Mouse (Mus musculus): ENCODE measurements around the gene Olfr1385. TPM values are rescaled to one million over a fixed set of nuclear protein-coding genes. Genes with fewer than 3 reads are reported as not detected.
"Not testable (repeated sequence)": the region's sequence is repeated elsewhere in the genome, so short reads cannot be mapped to it uniquely, and the experiment has no call there.

Gene Olfr1385
- polyA plus RNA-seq, 1 experiment, result not detected

DNA sequence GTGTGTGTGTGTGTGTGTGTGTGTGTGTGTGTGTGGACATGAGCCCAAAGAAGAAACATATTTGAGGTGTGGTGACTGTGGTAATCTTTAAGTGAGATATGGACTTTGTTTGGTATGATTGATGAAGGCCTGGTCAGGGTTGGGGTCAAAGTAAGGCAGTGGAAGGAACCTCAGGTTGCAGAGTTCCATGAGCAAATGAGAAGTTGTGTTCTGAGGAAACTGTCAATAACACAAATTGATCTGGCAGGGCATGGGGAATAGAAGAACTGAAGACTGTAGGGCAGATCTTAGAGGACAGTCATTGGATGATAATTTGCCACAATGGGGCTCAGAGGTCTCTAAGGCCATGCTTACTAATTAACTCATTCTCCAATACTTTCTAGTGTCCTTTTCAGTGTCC lies 30.5 kb downstream of the Olfr1385 start, which contains the start of gene Olfr1383:
Olfr1383 (plus strand) TSS at position 301 of the 400 bp plus-strand sequence.
- no peak within 1 kb of the TSS for H3ac ChIP-seq (ENCODE audit: control insufficient read depth, insufficient read length)
- no peaks in the 10 kb centered on the region for H3K36me3 ChIP-seq (ENCODE audit: control insufficient read depth, insufficient read depth)
- no peak within 1 kb of the TSS for H3K4me2 ChIP-seq (ENCODE audit: low read depth)
- TF ChIP-seq CEBPB (IDR thresholded peaks at IDR 0.05; ENCODE audit: insufficient read depth, poor library complexity, severe bottlenecking) (no peak), POLR2AphosphoS2 (IDR thresholded peaks at IDR 0.05; ENCODE audit: insufficient read length, low read depth) (no peak), POLR2A (IDR thresholded peaks at IDR 0.05; ENCODE audit: insufficient read length, low read depth) (no peak), USF1 (IDR thresholded peaks at IDR 0.05; ENCODE audit: low read depth) (no peak), TCF3 (IDR thresholded peaks at IDR 0.05; ENCODE audit: insufficient read length, low read depth) (no peak), MYOG (IDR thresholded peaks at IDR 0.05; ENCODE audit: control insufficient read depth in 1 of 3, insufficient read depth in 1 of 3, insufficient read length in 2 of 3, low read depth in 2 of 3) (no peak), TCF12 (IDR thresholded peaks at IDR 0.05; ENCODE audit: insufficient read depth, poor library complexity, severe bottlenecking) (no peak), MYOD1 (IDR thresholded peaks at IDR 0.05; ENCODE audit: control insufficient read depth in 1 of 3, insufficient read length in 2 of 3, low read depth in 2 of 3) (no peak), SRF (IDR thresholded peaks at IDR 0.05; ENCODE audit: control insufficient read depth, insufficient read length, low read depth) (no peak), MAX (IDR thresholded peaks at IDR 0.05; ENCODE audit: low read depth) (no peak), E2F4 (IDR thresholded peaks at IDR 0.05; ENCODE audit: insufficient read depth) (no peak)
- H3K27me3 ChIP-seq (ENCODE audit: control insufficient read depth, insufficient read depth, insufficient read length), result no peaks in the 10 kb centered on the region
- no peaks in the 10 kb centered on the region for H3K79me2 ChIP-seq (ENCODE audit: control insufficient read depth, insufficient read depth)
- no peak within 1 kb of the TSS for H3K4me3 ChIP-seq

DNA sequence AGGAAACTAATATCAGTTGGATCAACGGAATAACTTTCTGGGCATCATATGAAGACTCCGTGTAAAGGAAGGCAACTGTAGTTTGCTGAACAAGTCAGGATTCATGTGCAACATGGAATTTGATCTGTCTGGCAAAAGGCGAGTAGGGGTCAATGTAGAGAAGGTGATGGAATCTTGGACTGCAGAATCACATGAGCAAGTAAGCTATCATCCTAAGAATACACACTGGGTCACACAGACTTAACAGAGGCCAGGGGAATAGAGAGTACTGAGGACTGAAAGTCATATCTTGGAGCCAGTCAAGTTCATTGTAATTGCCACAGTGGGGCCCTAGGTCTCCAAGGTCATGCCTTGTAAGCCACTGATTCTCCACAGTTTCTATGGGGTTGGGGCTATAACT lies 39.1 kb downstream of the Olfr1385 start, which contains the start of gene Olfr1382:
Olfr1382 (plus strand) TSS at position 301 of the 400 bp plus-strand sequence.
- H3K4me3 ChIP-seq, result no peak within 1 kb of the TSS
- H3ac ChIP-seq (ENCODE audit: control insufficient read depth, insufficient read length), result no peak within 1 kb of the TSS
- TF ChIP-seq MAX (IDR thresholded peaks at IDR 0.05; ENCODE audit: low read depth) (no peak), USF1 (IDR thresholded peaks at IDR 0.05; ENCODE audit: low read depth) (no peak), TCF12 (IDR thresholded peaks at IDR 0.05; ENCODE audit: insufficient read depth, poor library complexity, severe bottlenecking) (no peak), CEBPB (IDR thresholded peaks at IDR 0.05; ENCODE audit: insufficient read depth, poor library complexity, severe bottlenecking) (no peak), SRF (IDR thresholded peaks at IDR 0.05; ENCODE audit: control insufficient read depth, insufficient read length, low read depth) (no peak), REST (IDR thresholded peaks at IDR 0.05; ENCODE audit: insufficient read depth, insufficient read length) (no peak), MYOG (IDR thresholded peaks at IDR 0.05; ENCODE audit: control insufficient read depth in 1 of 3, insufficient read depth in 1 of 3, insufficient read length in 2 of 3, low read depth in 2 of 3) (no peak), MYOD1 (IDR thresholded peaks at IDR 0.05; ENCODE audit: control insufficient read depth in 1 of 3, insufficient read length in 2 of 3, low read depth in 2 of 3) (no peak), POLR2AphosphoS2 (IDR thresholded peaks at IDR 0.05; ENCODE audit: insufficient read length, low read depth) (no peak), TCF3 (IDR thresholded peaks at IDR 0.05; ENCODE audit: insufficient read length, low read depth) (no peak), E2F4 (IDR thresholded peaks at IDR 0.05; ENCODE audit: insufficient read depth) (no peak), POLR2A (IDR thresholded peaks at IDR 0.05; ENCODE audit: insufficient read length, low read depth) (no peak)
- no peaks in the 10 kb centered on the region for H3K79me2 ChIP-seq (ENCODE audit: control insufficient read depth, insufficient read depth)
- H3K4me2 ChIP-seq (ENCODE audit: low read depth), result no peak within 1 kb of the TSS
- no peaks in the 10 kb centered on the region for H3K36me3 ChIP-seq (ENCODE audit: control insufficient read depth, insufficient read depth)
- H3K27me3 ChIP-seq (ENCODE audit: control insufficient read depth, insufficient read depth, insufficient read length), result no peaks in the 10 kb centered on the region

DNA sequence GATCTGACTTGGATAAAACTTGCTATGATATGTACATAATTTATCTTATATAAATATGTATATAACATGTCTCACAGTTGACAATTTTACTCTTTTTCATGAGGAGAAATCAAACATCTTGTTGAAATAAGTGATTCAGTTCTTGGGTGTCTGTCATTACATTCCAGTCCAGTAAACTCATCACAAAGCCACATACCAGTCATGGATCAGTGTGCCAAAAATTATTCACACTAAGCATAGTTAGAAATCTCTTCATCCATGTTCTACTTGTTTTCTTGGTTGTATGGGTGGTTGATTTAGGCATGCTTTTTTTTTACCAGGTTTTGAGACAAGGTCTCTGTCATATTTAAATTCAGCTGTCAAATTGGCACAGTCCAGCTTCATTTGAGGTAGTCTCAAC lies 43.9 kb downstream of the Olfr1385 start:
- Histone ChIP-seq H3K79me2 (ENCODE audit: control insufficient read depth, insufficient read depth) (no peaks in the 10 kb centered on the region), H3K4me3 (no peak overlapping the region), H3K36me3 (ENCODE audit: control insufficient read depth, insufficient read depth) (no peaks in the 10 kb centered on the region), H3K27me3 (ENCODE audit: control insufficient read depth, insufficient read depth, insufficient read length) (no peaks in the 10 kb centered on the region), H3ac (ENCODE audit: control insufficient read depth, insufficient read length) (no peak overlapping the region), H3K4me2 (ENCODE audit: low read depth) (no peak overlapping the region)
- no peak for TF ChIP-seq REST (IDR thresholded peaks at IDR 0.05; ENCODE audit: insufficient read depth, insufficient read length)
- TF ChIP-seq MYOD1 (IDR thresholded peaks at IDR 0.05; ENCODE audit: control insufficient read depth in 1 of 3, insufficient read length in 2 of 3, low read depth in 2 of 3), result no peak

DNA sequence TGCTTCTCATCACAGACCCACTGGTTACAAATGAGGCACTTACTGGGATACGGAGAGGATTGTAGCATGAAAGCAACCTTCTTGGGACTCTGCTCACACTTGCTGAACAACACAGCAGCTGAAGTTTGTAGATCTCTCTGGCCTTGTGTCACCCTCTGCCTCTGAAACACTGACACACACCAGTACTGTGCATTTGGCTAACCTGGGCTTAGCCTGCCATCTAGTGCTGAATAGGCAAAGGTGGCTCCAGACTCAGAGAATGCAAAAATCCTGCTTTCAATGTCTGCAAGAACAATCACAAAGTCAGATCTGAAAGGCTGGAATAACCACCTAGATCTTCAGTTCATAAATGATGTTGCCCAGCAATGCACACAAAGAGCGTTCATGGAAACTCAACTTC lies 47.8 kb downstream of the Olfr1385 start:
- not testable (repeated sequence) for H3K4me2 ChIP-seq (ENCODE audit: low read depth); H3K4me3 ChIP-seq; H3K36me3 ChIP-seq (ENCODE audit: control insufficient read depth, insufficient read depth); H3K27me3 ChIP-seq (ENCODE audit: control insufficient read depth, insufficient read depth, insufficient read length); H3ac ChIP-seq (ENCODE audit: control insufficient read depth, insufficient read length); H3K79me2 ChIP-seq (ENCODE audit: control insufficient read depth, insufficient read depth)

DNA sequence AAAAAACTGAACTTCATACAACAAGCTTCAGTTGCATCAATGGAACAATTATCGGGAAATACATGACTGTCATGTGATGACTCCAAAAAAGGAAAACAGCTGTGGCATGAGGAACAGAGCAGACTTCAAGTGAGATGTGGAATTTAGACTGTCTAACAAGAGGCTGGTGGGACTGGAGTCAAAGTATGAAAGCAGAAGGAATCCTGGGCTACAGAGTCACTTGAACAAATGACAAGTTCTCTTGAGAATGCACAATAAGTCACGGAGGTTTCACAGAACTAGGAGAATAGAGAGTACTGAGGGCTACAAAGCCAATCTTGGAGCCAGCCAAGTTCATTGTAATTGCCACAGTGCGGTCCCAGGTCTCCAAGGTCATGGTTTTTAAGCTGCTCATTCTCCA lies 54.3 kb downstream of the Olfr1385 start, which contains the start of gene Olfr1381:
Olfr1381 (plus strand) TSS at position 301 of the 400 bp plus-strand sequence.
- H3K36me3 ChIP-seq (ENCODE audit: control insufficient read depth, insufficient read depth); H3K27me3 ChIP-seq (ENCODE audit: control insufficient read depth, insufficient read depth, insufficient read length); H3K79me2 ChIP-seq (ENCODE audit: control insufficient read depth, insufficient read depth); H3K4me3 ChIP-seq; H3K4me2 ChIP-seq (ENCODE audit: low read depth); H3ac ChIP-seq (ENCODE audit: control insufficient read depth, insufficient read length): not testable (repeated sequence)

Other genes starting within 250 kb of the Olfr1385 start
- gene Mgat1, start 244.9 kb upstream of the Olfr1385 start, polyA plus RNA-seq (2012; fragmentation: generic; extraction: Trizol), result 45.8 TPM
- not detected for gene Olfr1393, start 210.8 kb upstream of the Olfr1385 start, polyA plus RNA-seq (2012; fragmentation: generic; extraction: Trizol)
- not detected for gene Olfr1392, start 203.8 kb upstream of the Olfr1385 start, polyA plus RNA-seq (2012; fragmentation: generic; extraction: Trizol)
- gene Olfr10, start 184.3 kb upstream of the Olfr1385 start, polyA plus RNA-seq (2012; fragmentation: generic; extraction: Trizol), result not detected
- not detected for gene Olfr1391, start 166.3 kb upstream of the Olfr1385 start, polyA plus RNA-seq (2012; fragmentation: generic; extraction: Trizol)
- gene Olfr1390, start 153.9 kb upstream of the Olfr1385 start, polyA plus RNA-seq (2012; fragmentation: generic; extraction: Trizol), result not detected
- not detected for gene Olfr1389, start 66.0 kb upstream of the Olfr1385 start, polyA plus RNA-seq (2012; fragmentation: generic; extraction: Trizol)
- gene Olfr1388, start 52.4 kb upstream of the Olfr1385 start, polyA plus RNA-seq (2012; fragmentation: generic; extraction: Trizol), result 0.06 TPM
- not detected for gene Olfr1387, start 33.7 kb upstream of the Olfr1385 start, polyA plus RNA-seq (2012; fragmentation: generic; extraction: Trizol)
- not detected for gene Olfr1386, start 24.0 kb upstream of the Olfr1385 start, polyA plus RNA-seq (2012; fragmentation: generic; extraction: Trizol)
- not detected for gene Olfr1384, start 17.7 kb downstream of the Olfr1385 start, polyA plus RNA-seq (2012; fragmentation: generic; extraction: Trizol)
- gene Olfr1383, start 30.6 kb downstream of the Olfr1385 start, polyA plus RNA-seq (2012; fragmentation: generic; extraction: Trizol), result not detected
- not detected for gene Olfr1382, start 39.2 kb downstream of the Olfr1385 start, polyA plus RNA-seq (2012; fragmentation: generic; extraction: Trizol)
- gene Olfr1381, start 54.4 kb downstream of the Olfr1385 start, polyA plus RNA-seq (2012; fragmentation: generic; extraction: Trizol), result not detected
- gene Olfr1380, start 67.8 kb downstream of the Olfr1385 start, polyA plus RNA-seq (2012; fragmentation: generic; extraction: Trizol), result not detected
- 0.01 TPM for gene Flt4, start 120.2 kb downstream of the Olfr1385 start, polyA plus RNA-seq (2012; fragmentation: generic; extraction: Trizol)
- gene Scgb3a1, start 174.5 kb downstream of the Olfr1385 start, polyA plus RNA-seq (2012; fragmentation: generic; extraction: Trizol), result not detected
- gene Cnot6, start 223.7 kb downstream of the Olfr1385 start, polyA plus RNA-seq (2012; fragmentation: generic; extraction: Trizol), result 12.1 TPM

Data from myocyte (in vitro differentiated cells).